Mouse (Mus musculus) lung, adult 2 months (tissue): ENCODE data around the gene Epha8.

ENCODE experiments used
- CTCF ChIP-seq: fragments of 200-500 bp; IDR thresholded peaks from 2 replicates; pipeline ENCODE4 v1.5.1; 2011; ENCODE audit warnings: mild to moderate bottlenecking, low read length, control low read depth; ENCODE audit not compliant: insufficient read depth
- POLR2A ChIP-seq: fragments of 200-500 bp; IDR thresholded peaks from 2 replicates; pipeline ENCODE4 v1.6.1; 2011; ENCODE audit warnings: low read depth, mild to moderate bottlenecking, control low read depth, low read length, borderline replicate concordance; ENCODE audit errors: extremely low read depth

GRCm38 (mm10) chr4:136954562-136954961 lies 2.1 kb downstream of the Epha8 start:
- TF ChIP-seq CTCF (no peak), POLR2A (no peak)
